Mouse (Mus musculus): ENCODE measurements around the gene St6gal2.

DNA sequence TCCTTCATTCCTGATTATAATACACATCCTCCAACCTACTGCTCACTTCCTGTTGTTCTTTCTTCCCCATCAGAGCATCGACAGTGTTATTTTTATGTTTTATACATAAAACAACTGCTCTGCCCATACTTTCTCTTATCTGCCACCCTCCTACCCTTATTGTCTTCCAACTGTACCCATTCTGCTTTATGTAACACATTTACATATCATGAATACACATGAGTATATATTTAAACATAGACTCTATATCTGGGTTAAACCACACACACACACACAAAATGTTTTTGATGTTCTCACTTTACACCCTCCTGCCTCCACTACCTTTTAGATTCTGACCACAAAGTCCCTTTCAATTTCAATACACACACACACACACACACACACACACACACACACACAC is 103.3 kb downstream of the St6gal2 start:
- TF ChIP-seq CTCF (IDR thresholded peaks at IDR 0.05; ENCODE audit: insufficient read depth, low read length) (no peak), POLR2A (IDR thresholded peaks at IDR 0.05; ENCODE audit: borderline replicate concordance, extremely low read depth, low read depth, low read length) (no peak)

All from lung, adult 2 months (tissue).